Mouse (Mus musculus) myocyte (in vitro differentiated cells): ENCODE measurements around the gene Gm11985. TPM values are rescaled to one million over a fixed set of nuclear protein-coding genes. Genes with fewer than 3 reads are reported as not detected.

Experiments used
- H3K27me3 ChIP-seq: one replicate; pipeline ENCODE4 v1.6.1; 2011; ENCODE audit not compliant: control insufficient read depth, insufficient read depth, insufficient read length
- H3K36me3 ChIP-seq: one replicate; pipeline ENCODE4 v1.6.1; 2011; ENCODE audit not compliant: control insufficient read depth, insufficient read depth
- H3K4me2 ChIP-seq: one replicate; pipeline ENCODE4 v1.6.1; 2011; ENCODE audit warnings: low read depth, control low read depth
- H3K4me3 ChIP-seq: one replicate; pipeline ENCODE4 v1.5.1; 2011; ENCODE audit warnings: mild to moderate bottlenecking, control low read depth, moderate library complexity
- H3K79me2 ChIP-seq: one replicate; pipeline ENCODE4 v1.6.1; 2011; ENCODE audit not compliant: control insufficient read depth, insufficient read depth
- H3ac ChIP-seq: one replicate; pipeline ENCODE4 v1.6.1; 2011; ENCODE audit not compliant: control insufficient read depth, insufficient read length
- CEBPB ChIP-seq: IDR thresholded peaks from 2 replicates; pipeline ENCODE4 v1.6.1; 2011; ENCODE audit warnings: mild to moderate bottlenecking, moderate library complexity; ENCODE audit not compliant: poor library complexity, insufficient read depth, severe bottlenecking
- E2F4 ChIP-seq: IDR thresholded peaks from one replicate; pipeline ENCODE4 v1.6.1; 2011; ENCODE audit warnings: mild to moderate bottlenecking, control low read depth, moderate library complexity; ENCODE audit not compliant: insufficient read depth
- MAX ChIP-seq: IDR thresholded peaks from one replicate; pipeline ENCODE4 v1.6.1; 2011; ENCODE audit warnings: low read depth, mild to moderate bottlenecking, control low read depth
- MYOD1 ChIP-seq, 3 experiments: IDR thresholded peaks; one replicate each; pipeline ENCODE4 v1.6.1; 2011; ENCODE audit warnings: control low read depth in 2 of 3, low read depth in 2 of 3, mild to moderate bottlenecking in 2 of 3, moderate library complexity in 1 of 3; ENCODE audit not compliant: insufficient read length in 2 of 3, control insufficient read depth in 1 of 3
- MYOG ChIP-seq, 3 experiments: IDR thresholded peaks; one replicate each; pipeline ENCODE4 v1.6.1; 2011; ENCODE audit warnings: control low read depth in 2 of 3, low read depth in 2 of 3, mild to moderate bottlenecking in 2 of 3; ENCODE audit not compliant: insufficient read length in 2 of 3, control insufficient read depth in 1 of 3, insufficient read depth in 1 of 3
- POLR2A ChIP-seq: IDR thresholded peaks from one replicate; pipeline ENCODE4 v1.6.1; 2011; ENCODE audit warnings: low read depth, mild to moderate bottlenecking, control low read depth, moderate library complexity; ENCODE audit not compliant: insufficient read length
- POLR2AphosphoS2 ChIP-seq: IDR thresholded peaks from one replicate; pipeline ENCODE4 v1.6.1; 2011; ENCODE audit warnings: low read depth, control low read depth; ENCODE audit not compliant: insufficient read length
- REST ChIP-seq: IDR thresholded peaks from one replicate; pipeline ENCODE4 v1.6.1; 2011; ENCODE audit warnings: mild to moderate bottlenecking, control low read depth, moderate library complexity; ENCODE audit not compliant: insufficient read depth, insufficient read length
- SRF ChIP-seq: IDR thresholded peaks from one replicate; pipeline ENCODE4 v1.6.1; 2011; ENCODE audit warnings: low read depth; ENCODE audit not compliant: control insufficient read depth, insufficient read length
- TCF12 ChIP-seq: IDR thresholded peaks from one replicate; pipeline ENCODE4 v1.6.1; 2011; ENCODE audit warnings: mild to moderate bottlenecking, control low read depth; ENCODE audit not compliant: poor library complexity, insufficient read depth, severe bottlenecking
- TCF3 ChIP-seq: IDR thresholded peaks from one replicate; pipeline ENCODE4 v1.6.1; 2011; ENCODE audit warnings: low read depth, control low read depth; ENCODE audit not compliant: insufficient read length
- USF1 ChIP-seq: IDR thresholded peaks from one replicate; pipeline ENCODE4 v1.6.1; 2011; ENCODE audit warnings: low read depth, mild to moderate bottlenecking, control low read depth, moderate library complexity
- polyA plus RNA-seq: library from polyadenylated mRNA; unstranded; fragments of >200 nt; fragmentation: generic; extraction: Trizol; gene quantifications from one replicate; pipeline ENCODE4 v1.2.1, GENCODE M21; 2012; ENCODE audit warnings: missing spikeins

Gene Gm11985
- polyA plus RNA-seq, 1 experiment: not detected

- Histone ChIP-seq H3K4me2 (peak within 1 kb of the TSS; percentile 30), H3K4me3 (no peak within 1 kb of the TSS), H3K27me3 (peaks cover 9% of the 10 kb centered on the region), H3ac (no peak within 1 kb of the TSS), H3K36me3 (no peaks in the 10 kb centered on the region), H3K79me2 (no peaks in the 10 kb centered on the region)
- no peak for TF ChIP-seq REST
- no peak for TF ChIP-seq TCF3
- no peak for TF ChIP-seq POLR2A
- TF ChIP-seq E2F4: no peak
- TF ChIP-seq MYOD1 (IDR thresholded peaks at IDR 0.05; ENCODE audit: control insufficient read depth in 1 of 3, insufficient read length in 2 of 3, low read depth in 2 of 3): no peak
- no peak for TF ChIP-seq TCF12
- TF ChIP-seq USF1: no peak
- TF ChIP-seq MYOG (IDR thresholded peaks at IDR 0.05; ENCODE audit: control insufficient read depth in 1 of 3, insufficient read depth in 1 of 3, insufficient read length in 2 of 3, low read depth in 2 of 3): no peak
Measured at GRCm38 (mm10) chr11:7213501-7214341, 25.4 kb upstream of the Gm11985 start, which contains the start of gene Igfbp3. TSS of gene Igfbp3 (minus strand) at chr11:7213923.

DNA sequence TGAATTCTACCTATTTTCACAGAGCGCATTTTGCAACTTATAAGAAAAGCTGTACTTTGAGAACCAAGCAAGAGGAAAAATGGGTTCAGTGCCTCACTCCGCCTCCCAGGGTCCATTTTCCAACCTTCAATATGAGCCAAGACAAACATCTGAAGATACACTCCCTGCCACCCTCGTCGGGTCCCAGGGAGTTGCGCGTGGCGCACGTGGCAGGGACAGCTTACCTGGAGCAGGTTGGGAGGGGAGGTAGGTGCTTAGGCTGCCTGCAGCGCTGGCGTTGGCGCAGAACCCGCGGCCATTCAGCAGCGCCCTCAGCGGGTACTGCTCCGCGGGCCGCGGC, 24.8 kb upstream of the Gm11985 start:
- Histone ChIP-seq H3K36me3 (no peaks in the 10 kb centered on the region), H3K79me2 (no peaks in the 10 kb centered on the region), H3ac (no peak overlapping the region), H3K4me2 (no peak overlapping the region), H3K4me3 (no peak overlapping the region), H3K27me3 (peaks cover 9% of the 10 kb centered on the region)
- TF ChIP-seq MAX (no peak), REST (no peak), MYOG (IDR thresholded peaks at IDR 0.05; ENCODE audit: control insufficient read depth in 1 of 3, insufficient read depth in 1 of 3, insufficient read length in 2 of 3, low read depth in 2 of 3) (no peak), POLR2AphosphoS2 (no peak), TCF12 (no peak), USF1 (no peak), MYOD1 (IDR thresholded peaks at IDR 0.05; ENCODE audit: control insufficient read depth in 1 of 3, insufficient read length in 2 of 3, low read depth in 2 of 3) (no peak), CEBPB (no peak), POLR2A (no peak), TCF3 (no peak), E2F4 (no peak), SRF (no peak)

- Histone ChIP-seq H3K79me2 (no peaks in the 10 kb centered on the region), H3K4me2 (peak overlapping the region; percentile 30), H3K4me3 (no peak overlapping the region), H3ac (no peak overlapping the region), H3K36me3 (no peaks in the 10 kb centered on the region), H3K27me3 (peaks cover 9% of the 10 kb centered on the region)
- TF ChIP-seq SRF: no peak
- TF ChIP-seq MAX: no peak
- no peak for TF ChIP-seq E2F4
- TF ChIP-seq CEBPB: no peak
- no peak for TF ChIP-seq POLR2A
- TF ChIP-seq MYOG (IDR thresholded peaks at IDR 0.05; ENCODE audit: control insufficient read depth in 1 of 3, insufficient read depth in 1 of 3, insufficient read length in 2 of 3, low read depth in 2 of 3): no peak
- TF ChIP-seq POLR2AphosphoS2: no peak
- TF ChIP-seq TCF3: no peak
- TF ChIP-seq USF1: no peak
- no peak for TF ChIP-seq MYOD1 (IDR thresholded peaks at IDR 0.05; ENCODE audit: control insufficient read depth in 1 of 3, insufficient read length in 2 of 3, low read depth in 2 of 3)
- no peak for TF ChIP-seq TCF12
- TF ChIP-seq REST: no peak
Measured at GRCm38 (mm10) chr11:7212126-7212798, 23.9 kb upstream of the Gm11985 start.

- H3K4me2 ChIP-seq: peak overlapping the region; percentile 45
- no peak overlapping the region for H3ac ChIP-seq
- H3K79me2 ChIP-seq: no peaks in the 10 kb centered on the region
- H3K36me3 ChIP-seq: no peaks in the 10 kb centered on the region
- peaks cover 9% of the 10 kb centered on the region for H3K27me3 ChIP-seq
- TF ChIP-seq E2F4 (no peak), CEBPB (no peak), TCF3 (no peak), SRF (no peak), USF1 (no peak), MYOD1 (IDR thresholded peaks at IDR 0.05; ENCODE audit: control insufficient read depth in 1 of 3, insufficient read length in 2 of 3, low read depth in 2 of 3) (no peak), POLR2AphosphoS2 (no peak), POLR2A (no peak), REST (no peak), MYOG (IDR thresholded peaks at IDR 0.05; ENCODE audit: control insufficient read depth in 1 of 3, insufficient read depth in 1 of 3, insufficient read length in 2 of 3, low read depth in 2 of 3) (no peak), MAX (no peak), TCF12 (no peak)
- H3K4me3 ChIP-seq: no peak overlapping the region
Measured at GRCm38 (mm10) chr11:7211211-7211610, 22.8 kb upstream of the Gm11985 start.
